Mouse (Mus musculus) midbrain, embryonic 16.5 days (tissue): Measurements from ENCODE around the gene Prr15l. TPM values are rescaled to one million over a fixed set of nuclear protein-coding genes. Genes with fewer than 3 reads are reported as not detected.
A peak's percentile ranks its signal among the peaks of the same experiment; 100 is the strongest.

Experiments
- ATAC-seq: fragments of 200-750 bp; cut with Nextera tagmentation; 2 replicates; pipeline ENCODE4 v1.8.0; 2017; ENCODE audit warnings: moderate TSS enrichment
- H3K27ac ChIP-seq: fragments of 300-500 bp; sonication (generic); 2 replicates; pipeline ENCODE4 v1.5.1; 2014; ENCODE audit warnings: mild to moderate bottlenecking, low read length, mixed read lengths
- H3K27me3 ChIP-seq: fragments of 300-500 bp; sonication (generic); 2 replicates; pipeline ENCODE4 v1.6.1; 2014; ENCODE audit warnings: low read depth, low read length, mixed read lengths; ENCODE audit not compliant: control insufficient read depth, insufficient read depth
- H3K36me3 ChIP-seq: fragments of 300-500 bp; sonication (generic); 2 replicates; pipeline ENCODE4 v1.6.1; 2014; ENCODE audit warnings: mild to moderate bottlenecking, low read length, moderate library complexity, mixed read lengths; ENCODE audit not compliant: control insufficient read depth, insufficient read depth
- H3K4me1 ChIP-seq: fragments of 300-500 bp; sonication (generic); 2 replicates; pipeline ENCODE4 v1.6.1; 2014; ENCODE audit warnings: mild to moderate bottlenecking, low read length, mixed read lengths; ENCODE audit not compliant: control insufficient read depth, insufficient read depth
- H3K4me2 ChIP-seq: fragments of 300-500 bp; sonication (generic); 2 replicates; pipeline ENCODE4 v1.6.1; 2014; ENCODE audit warnings: mild to moderate bottlenecking, low read length, mixed read lengths
- H3K4me3 ChIP-seq: fragments of 300-500 bp; sonication (generic); 2 replicates; pipeline ENCODE4 v1.5.1; 2014; ENCODE audit warnings: low read depth, mild to moderate bottlenecking, low read length, moderate library complexity, mixed read lengths
- H3K9ac ChIP-seq: fragments of 300-500 bp; sonication (generic); 2 replicates; pipeline ENCODE4 v1.6.1; 2014; ENCODE audit warnings: low read depth, low read length, mixed read lengths
- H3K9me3 ChIP-seq: fragments of 300-500 bp; sonication (generic); replicated peaks from 2 replicates; pipeline ENCODE4 v1.6.1; 2014; ENCODE audit warnings: mild to moderate bottlenecking, low read length, mixed read lengths; ENCODE audit not compliant: control insufficient read depth, poor library complexity, severe bottlenecking
- WGBS: fragments of 180-500 bp; shearing (Covaris S2); extraction: QIAGEN DNeasy Blood & Tissue Kit; methylation state at CpG from one replicate; pipeline ENCODE4 v1.1.7; 2014; 5-methylcytosine and 5-hydroxymethylcytosine counted together
- polyA plus RNA-seq: library from polyadenylated mRNA; unstranded; fragments of >200 nt; fragmentation: Nextera tagmentation; extraction: Ambion mirVana; gene quantifications from 2 replicates; pipeline ENCODE4 v1.2.1, GENCODE M21; 2015

Gene Prr15l
- polyA plus RNA-seq, 1 experiment from 2014 or later: 0.51 TPM

- Histone ChIP-seq H3K27ac (no peak overlapping the region), H3K9me3 (no peaks in the 10 kb centered on the region), H3K4me1 (peaks cover 12% of the 10 kb centered on the region), H3K4me3 (no peak overlapping the region), H3K36me3 (no peaks in the 10 kb centered on the region), H3K9ac (no peak overlapping the region), H3K4me2 (no peak overlapping the region), H3K27me3 (no peaks in the 10 kb centered on the region)
- WGBS: 75% methylated on average over 6 of the region's 6 CpGs
- no peak for ATAC-seq
These were observed 40.6 kb downstream of the Prr15l start for GRCm38 (mm10) chr11:96968476-96968875.

- Histone ChIP-seq H3K36me3 (no peaks in the 10 kb centered on the region), H3K9ac (no peak overlapping the region), H3K4me2 (no peak overlapping the region), H3K9me3 (no peaks in the 10 kb centered on the region), H3K4me1 (peaks cover 17% of the 10 kb centered on the region), H3K27ac (peak overlapping the region; percentile 67; the same call in 1 of the 2 replicates), H3K4me3 (no peak overlapping the region), H3K27me3 (no peaks in the 10 kb centered on the region)
- ATAC-seq: no peak
- 73% methylated on average over 5 of the region's 5 CpGs for WGBS
These were observed 41.4 kb downstream of the Prr15l start for GRCm38 (mm10) chr11:96969280-96969722.

GRCm38 (mm10) chr11:96969746-96970145 lies 41.8 kb downstream of the Prr15l start:
- no peak overlapping the region for H3K9ac ChIP-seq
- ATAC-seq: no peak
- WGBS: 84% methylated on average over 1 of the region's 1 CpGs
- no peak overlapping the region for H3K4me2 ChIP-seq
- H3K4me1 ChIP-seq: peaks cover 19% of the 10 kb centered on the region
- no peaks in the 10 kb centered on the region for H3K27me3 ChIP-seq
- no peaks in the 10 kb centered on the region for H3K9me3 ChIP-seq
- H3K36me3 ChIP-seq: no peaks in the 10 kb centered on the region
- peak overlapping the region; percentile 67 for H3K27ac ChIP-seq
- H3K4me3 ChIP-seq: no peak overlapping the region

- peak overlapping the region; percentile 67 for H3K27ac ChIP-seq
- no peak overlapping the region for H3K4me3 ChIP-seq
- H3K9me3 ChIP-seq: no peaks in the 10 kb centered on the region
- peaks cover 19% of the 10 kb centered on the region for H3K4me1 ChIP-seq
- no peaks in the 10 kb centered on the region for H3K27me3 ChIP-seq
- no peak for ATAC-seq
- no peak overlapping the region for H3K9ac ChIP-seq
- no peaks in the 10 kb centered on the region for H3K36me3 ChIP-seq
- H3K4me2 ChIP-seq: no peak overlapping the region
- WGBS: 82% methylated on average over 3 of the region's 3 CpGs
These were observed 42.4 kb downstream of the Prr15l start for GRCm38 (mm10) chr11:96970341-96970740.

GRCm38 (mm10) chr11:96972906-96973305 lies 45.0 kb downstream of the Prr15l start:
- ATAC-seq: no peak
- 70% methylated on average over 5 of the region's 5 CpGs for WGBS

GRCm38 (mm10) chr11:96973426-96973964 lies 45.6 kb downstream of the Prr15l start:
- Histone ChIP-seq H3K4me2 (no peak overlapping the region), H3K27me3 (no peaks in the 10 kb centered on the region), H3K4me3 (no peak overlapping the region), H3K9ac (no peak overlapping the region), H3K4me1 (peaks cover 34% of the 10 kb centered on the region), H3K27ac (no peak overlapping the region; the same call in 1 of the 2 replicates), H3K9me3 (no peaks in the 10 kb centered on the region), H3K36me3 (no peaks in the 10 kb centered on the region)
- WGBS: 78% methylated on average over 5 of the region's 5 CpGs
- ATAC-seq: no peak

More at GRCm38 (mm10) chr11:96972906-96973305, 45.0 kb downstream of the Prr15l start:
- no peaks in the 10 kb centered on the region for H3K36me3 ChIP-seq
- H3K9me3 ChIP-seq: no peaks in the 10 kb centered on the region
- no peak overlapping the region for H3K9ac ChIP-seq
- no peak overlapping the region for H3K4me2 ChIP-seq
- no peak overlapping the region for H3K4me3 ChIP-seq
- H3K27ac ChIP-seq: no peak overlapping the region
- H3K27me3 ChIP-seq: no peaks in the 10 kb centered on the region
- H3K4me1 ChIP-seq: peaks cover 31% of the 10 kb centered on the region

GRCm38 (mm10) chr11:96974813-96975212 lies 46.9 kb downstream of the Prr15l start:
- Histone ChIP-seq H3K27me3 (no peaks in the 10 kb centered on the region), H3K27ac (no peak overlapping the region), H3K4me1 (peaks cover 34% of the 10 kb centered on the region), H3K9me3 (no peaks in the 10 kb centered on the region), H3K4me2 (no peak overlapping the region), H3K9ac (no peak overlapping the region), H3K36me3 (no peaks in the 10 kb centered on the region), H3K4me3 (no peak overlapping the region)
- 87% methylated on average over 5 of the region's 5 CpGs for WGBS
- no peak for ATAC-seq

GRCm38 (mm10) chr11:96975511-96976378 lies 47.8 kb downstream of the Prr15l start:
- H3K36me3 ChIP-seq: no peaks in the 10 kb centered on the region
- H3K27ac ChIP-seq: peak overlapping the region; percentile 98; the same call in 1 of the 2 replicates
- ATAC-seq: no peak
- peak overlapping the region; percentile 76 for H3K4me3 ChIP-seq
- no peaks in the 10 kb centered on the region for H3K27me3 ChIP-seq
- H3K9me3 ChIP-seq: no peaks in the 10 kb centered on the region
- peak overlapping the region; percentile 92 for H3K9ac ChIP-seq
- peaks cover 33% of the 10 kb centered on the region for H3K4me1 ChIP-seq
- WGBS: 71% methylated on average over 10 of the region's 10 CpGs
- H3K4me2 ChIP-seq: peak overlapping the region; percentile 76

- 51% methylated on average over 3 of the region's 3 CpGs for WGBS
- peaks cover 32% of the 10 kb centered on the region for H3K4me1 ChIP-seq
- H3K9ac ChIP-seq: peak overlapping the region; percentile 92
- H3K4me2 ChIP-seq: peak overlapping the region; percentile 76
- no peak for ATAC-seq
- H3K9me3 ChIP-seq: no peaks in the 10 kb centered on the region
- H3K36me3 ChIP-seq: no peaks in the 10 kb centered on the region
- H3K4me3 ChIP-seq: peak overlapping the region; percentile 76
- no peaks in the 10 kb centered on the region for H3K27me3 ChIP-seq
- H3K27ac ChIP-seq: peak overlapping the region; percentile 98
These were observed 48.4 kb downstream of the Prr15l start for GRCm38 (mm10) chr11:96976379-96976687.
